Mouse (Mus musculus) c-Kit-negative CD71-positive TER-119-positive erythroid progenitor cells, embryonic 14.5 days (primary cell): ENCODE data around the gene Miga1.
A peak's percentile ranks its signal among the peaks of the same experiment; 100 is the strongest.
"Not testable (repeated sequence)": the region's sequence is repeated elsewhere in the genome, so short reads cannot be mapped to it uniquely, and the experiment has no call there.

Source experiments
- DNase-seq: peaks from one replicate; pipeline ENCODE4 v3.0.0-alpha.2; 2013; ENCODE audit warnings: low read depth, low spot score

Gene Miga1

DNA sequence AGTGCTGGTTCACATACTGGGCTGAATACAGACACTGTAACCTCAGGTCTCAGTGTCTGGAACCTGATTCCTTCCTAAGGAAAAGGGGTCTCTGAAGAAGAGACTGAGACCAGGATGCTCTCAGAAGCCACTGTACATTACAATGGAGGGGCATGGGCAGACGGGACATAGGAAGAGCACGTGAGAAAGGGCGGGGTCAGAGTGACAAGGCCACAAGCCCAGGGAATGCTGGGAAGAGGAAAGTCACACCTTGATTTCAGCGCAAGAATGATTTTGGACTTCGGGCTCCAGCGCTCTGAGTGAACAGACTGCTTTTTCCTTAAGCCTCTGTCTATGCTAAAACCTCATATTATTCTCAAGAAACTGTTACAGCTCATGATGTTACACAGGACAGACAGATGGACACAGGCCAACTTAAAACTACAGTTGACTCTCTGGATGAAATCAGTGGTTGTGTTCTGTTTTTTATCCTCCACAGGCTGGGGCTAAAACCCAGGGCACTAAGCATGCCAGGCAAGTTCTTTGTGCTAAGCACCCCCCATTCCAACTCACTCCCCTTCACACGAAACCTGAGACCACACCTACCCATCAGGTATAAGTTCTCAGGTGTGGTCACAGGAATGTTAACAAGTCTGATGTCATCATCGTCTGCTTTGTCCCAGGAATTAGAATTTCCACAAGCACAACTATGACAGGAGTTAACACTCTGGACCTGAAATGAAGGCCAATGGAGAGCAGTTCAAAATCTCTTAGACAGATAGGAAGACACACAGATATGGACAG is 18.3 kb downstream of the Miga1 start:
- no peak for DNase-seq

DNA sequence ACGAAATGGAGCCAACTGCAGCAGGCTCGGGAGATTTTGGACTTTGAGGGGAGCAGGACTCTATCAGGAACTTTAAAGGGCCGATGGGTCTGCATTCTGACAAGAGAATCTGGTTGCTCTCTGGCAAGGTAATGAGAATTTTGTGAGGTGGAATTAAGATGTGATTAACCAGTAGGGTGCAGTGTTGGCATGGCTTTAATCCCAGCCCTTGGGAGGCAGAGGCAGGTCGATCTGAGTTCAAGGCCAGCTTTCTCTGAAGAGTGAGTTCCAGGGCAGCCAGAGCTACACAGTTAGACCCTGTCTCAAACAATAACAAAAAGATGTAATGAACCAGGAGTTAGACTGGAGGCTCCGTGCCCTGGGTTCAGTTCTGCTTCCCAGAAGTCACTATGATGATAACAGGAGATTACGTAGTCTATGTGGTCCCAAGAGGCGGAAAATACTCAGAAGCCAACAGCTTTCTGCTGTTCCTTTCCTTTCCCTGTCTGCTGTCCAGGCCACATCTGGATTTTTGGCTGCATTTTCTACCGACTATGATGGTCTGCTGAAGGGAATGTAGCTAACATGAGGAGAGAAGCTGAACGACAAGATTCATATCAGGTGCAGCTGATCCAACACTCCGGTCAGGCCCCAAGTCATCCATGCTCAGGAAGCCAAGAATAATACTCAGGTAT is 19.1 kb downstream of the Miga1 start:
- no peak for DNase-seq

DNA sequence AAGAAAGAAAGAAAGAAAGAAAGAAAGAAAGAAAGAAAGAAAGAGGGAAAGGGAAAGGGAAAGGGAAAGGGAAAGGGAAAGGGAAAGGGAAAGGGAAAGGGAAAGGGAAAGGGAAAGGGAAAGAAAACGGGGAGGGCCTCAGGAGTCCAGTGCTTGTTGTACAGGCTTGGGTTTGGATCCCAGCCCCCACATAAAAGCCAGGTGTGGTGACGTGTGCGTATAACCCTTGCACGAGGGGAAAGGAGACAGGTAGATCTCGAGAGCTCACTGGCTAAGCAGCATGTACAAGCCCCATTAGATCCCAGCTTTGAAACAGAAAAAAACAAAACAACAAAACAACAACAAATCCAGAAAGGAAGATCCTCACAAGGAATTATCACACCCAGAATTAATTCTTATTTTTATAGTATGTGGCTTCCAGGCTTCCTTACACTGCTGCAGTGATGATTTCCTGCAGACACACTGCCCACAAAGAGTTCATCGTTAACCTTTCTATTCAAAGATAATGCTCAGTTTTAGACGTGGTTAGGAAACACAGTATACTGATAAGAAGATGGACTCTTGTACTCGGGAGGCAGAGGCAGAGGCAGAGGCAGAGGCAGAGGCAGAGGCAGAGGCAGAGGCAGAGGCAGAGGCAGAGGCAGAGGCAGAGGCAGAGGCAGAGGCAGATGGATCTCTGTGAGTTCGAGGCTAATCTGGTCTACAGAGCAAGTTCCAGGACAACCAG is 23.6 kb downstream of the Miga1 start:
- not testable (repeated sequence) for DNase-seq

DNA sequence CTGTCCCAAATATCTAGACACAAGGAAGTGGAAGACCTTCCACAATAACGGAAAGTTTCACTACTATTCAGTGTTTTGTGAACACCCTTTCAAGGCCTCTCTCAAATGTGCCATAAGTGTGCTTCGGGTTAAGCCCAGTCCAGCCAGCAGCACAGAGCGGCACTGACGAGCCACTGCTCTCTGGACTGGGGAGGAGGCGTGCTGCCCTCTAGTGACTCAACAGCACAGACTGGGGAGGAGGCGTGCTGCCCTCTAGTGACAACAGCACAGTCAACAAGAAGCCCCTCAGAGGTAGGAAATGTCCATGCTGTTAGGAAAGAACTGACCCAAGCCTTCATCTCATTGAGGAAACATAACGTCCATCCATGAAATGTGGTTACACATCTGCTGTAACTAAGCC is 24.6 kb downstream of the Miga1 start:
- peak; percentile 33 for DNase-seq

DNA sequence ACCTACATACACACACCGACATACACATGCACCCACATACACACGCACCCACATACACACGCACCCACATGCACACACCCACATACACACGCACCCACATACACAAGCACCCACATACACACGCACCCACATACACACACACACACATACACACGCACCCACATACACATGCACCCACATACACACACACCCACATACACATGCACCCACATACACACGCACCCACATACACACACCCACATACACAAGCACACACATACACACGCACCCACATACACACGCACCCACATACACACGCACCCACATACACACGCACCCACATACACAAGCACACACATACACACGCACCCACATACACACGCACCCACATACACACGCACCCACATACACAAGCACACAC is 25.5 kb downstream of the Miga1 start:
- DNase-seq, result not testable (repeated sequence)

DNA sequence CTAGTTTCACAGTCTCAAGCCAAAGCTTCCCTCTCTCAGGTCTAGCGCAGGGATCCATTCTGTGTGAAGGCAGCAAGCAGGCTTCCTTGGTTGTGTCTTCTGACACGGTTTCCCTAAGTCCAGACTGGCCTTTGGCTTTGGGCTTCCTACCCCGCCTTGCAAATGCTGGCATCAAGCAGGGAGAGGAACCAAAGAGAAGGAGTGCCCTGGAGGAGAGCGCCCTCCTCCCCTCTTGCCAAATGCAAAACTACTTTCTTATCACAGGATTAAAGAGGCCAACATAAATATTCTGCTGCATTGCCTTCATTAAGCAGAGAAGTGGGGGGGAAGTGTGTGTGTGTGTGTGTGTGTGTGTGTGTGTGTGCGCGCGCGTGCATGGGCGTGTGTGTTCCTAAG is 31.0 kb downstream of the Miga1 start:
- no peak for DNase-seq

DNA sequence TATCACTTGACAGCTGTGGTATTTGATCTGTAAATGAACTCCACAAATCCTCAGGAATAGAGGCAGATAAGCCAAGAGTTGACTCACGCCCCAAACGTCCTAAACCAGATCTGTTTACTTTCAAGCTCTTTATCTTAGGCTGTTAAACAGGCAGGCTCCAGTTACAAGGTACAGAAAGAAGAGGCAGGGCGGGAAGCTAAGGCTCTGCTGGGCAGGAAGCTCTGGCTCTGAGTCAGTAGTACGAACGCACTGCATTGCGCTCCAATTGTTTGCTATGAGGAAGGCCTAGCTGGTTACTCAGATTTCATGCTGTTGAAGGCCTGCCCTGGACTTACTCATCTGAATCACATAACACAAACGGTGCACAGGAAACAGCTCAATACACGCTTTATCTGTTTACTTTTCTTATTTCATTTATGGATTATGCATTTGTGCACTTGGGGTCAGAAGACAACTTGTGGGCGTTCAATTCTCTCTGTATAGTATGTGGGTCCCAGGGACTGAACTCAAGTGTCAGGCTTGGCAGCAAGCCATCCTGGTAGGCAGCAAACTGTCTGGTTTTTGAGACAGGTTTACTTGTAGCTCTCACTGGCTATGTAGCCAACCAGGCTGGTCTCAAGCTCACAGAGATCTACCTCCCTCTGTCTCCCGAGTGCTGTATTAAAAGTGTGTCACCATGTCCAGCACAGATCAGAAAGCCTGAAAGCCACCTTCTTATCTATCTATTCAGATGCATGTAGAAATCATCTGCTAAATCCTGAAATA is 31.5 kb downstream of the Miga1 start:
- DNase-seq, result no peak

DNA sequence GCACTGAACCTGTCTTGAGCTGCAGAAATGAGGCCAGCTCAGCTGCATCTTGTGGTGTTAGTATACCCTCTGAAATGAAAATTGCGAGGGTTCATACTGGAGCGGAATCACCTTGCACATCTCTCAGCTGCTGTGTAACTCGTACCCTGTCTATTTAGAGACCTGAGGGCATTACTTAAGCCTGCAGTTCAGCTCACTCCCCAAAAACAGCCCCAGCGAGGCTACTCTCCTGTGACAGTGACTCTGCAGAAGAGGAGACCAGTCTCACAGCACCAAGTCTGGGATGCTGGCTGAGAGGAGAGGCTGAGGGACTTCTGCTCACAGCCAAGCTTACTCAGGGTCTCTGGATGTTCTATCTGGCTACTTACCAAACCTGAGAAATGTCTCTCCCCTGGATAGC is 34.2 kb downstream of the Miga1 start:
- DNase-seq, result no peak

DNA sequence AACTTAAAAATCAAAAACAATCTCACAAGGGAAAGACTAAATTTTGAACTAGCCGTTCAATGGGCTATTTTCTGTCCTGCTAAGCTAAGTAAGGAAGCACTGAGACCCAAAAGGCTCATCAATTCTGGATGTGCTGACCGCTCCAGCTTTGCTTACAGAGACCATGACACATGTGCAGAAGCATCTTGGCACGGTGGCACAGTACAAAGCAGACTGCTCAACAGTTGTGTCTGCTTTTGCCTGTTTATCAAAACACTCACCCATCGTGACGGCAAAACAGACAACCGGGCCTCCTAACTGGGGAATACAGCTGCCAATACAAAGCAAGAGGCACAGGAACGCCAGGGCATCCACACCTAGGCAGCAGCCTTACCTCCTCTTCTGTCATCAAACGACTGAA is 35.1 kb downstream of the Miga1 start:
- no peak for DNase-seq

DNA sequence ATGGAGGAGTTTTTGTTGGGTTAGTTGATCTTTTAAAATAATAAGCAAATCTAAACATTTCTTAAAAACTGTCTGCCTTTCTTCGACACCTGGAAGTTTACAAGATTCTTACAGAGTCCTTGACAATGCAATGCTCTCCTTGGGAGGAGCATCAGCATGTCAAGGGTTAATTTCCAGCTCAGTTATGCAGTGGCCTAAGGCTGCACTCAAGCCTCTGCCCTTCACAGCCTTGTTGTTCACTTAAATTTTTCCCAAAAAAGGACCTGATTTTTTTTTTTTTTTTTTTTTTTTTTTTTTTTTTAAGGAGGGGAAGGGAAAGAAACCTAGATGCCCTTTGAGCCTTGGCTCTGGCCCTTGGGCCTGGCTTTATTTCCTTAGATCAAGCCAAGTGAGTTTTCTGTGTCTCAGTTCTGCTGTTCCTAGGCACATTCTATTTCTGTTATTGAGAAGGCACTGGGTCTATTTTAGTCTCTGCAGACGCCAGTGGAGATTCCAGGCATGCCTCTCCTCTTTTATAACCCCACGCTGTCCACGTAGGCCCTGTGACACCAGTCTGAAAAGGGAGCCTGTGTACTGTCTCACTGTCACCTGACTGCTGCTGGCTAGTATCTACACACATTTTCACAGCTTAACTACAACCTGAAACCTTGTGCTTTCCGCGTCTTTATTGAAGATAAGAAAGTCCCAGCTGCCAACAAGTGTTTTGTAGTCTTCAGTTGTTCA is 36.0 kb downstream of the Miga1 start:
- DNase-seq, result no peak

DNA sequence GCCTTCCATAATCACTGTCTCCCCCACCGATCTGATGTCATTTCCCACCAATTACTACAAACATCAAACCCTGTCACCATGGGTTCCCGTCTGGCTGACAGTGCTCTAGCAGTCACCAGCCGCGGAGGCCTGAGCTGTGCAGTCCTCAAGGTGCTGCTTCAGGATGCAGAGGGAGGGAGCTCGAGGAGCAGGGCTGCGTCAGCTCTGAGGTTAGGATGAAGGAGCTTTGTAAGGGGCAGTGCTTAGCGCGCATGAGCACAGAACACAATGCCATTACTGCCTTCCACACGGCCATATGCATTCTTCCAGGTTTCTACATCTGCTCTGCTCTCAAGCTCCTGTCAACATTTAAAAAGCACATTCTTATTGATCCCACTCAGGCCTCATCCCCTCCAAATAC is 37.2 kb downstream of the Miga1 start:
- DNase-seq, result no peak

DNA sequence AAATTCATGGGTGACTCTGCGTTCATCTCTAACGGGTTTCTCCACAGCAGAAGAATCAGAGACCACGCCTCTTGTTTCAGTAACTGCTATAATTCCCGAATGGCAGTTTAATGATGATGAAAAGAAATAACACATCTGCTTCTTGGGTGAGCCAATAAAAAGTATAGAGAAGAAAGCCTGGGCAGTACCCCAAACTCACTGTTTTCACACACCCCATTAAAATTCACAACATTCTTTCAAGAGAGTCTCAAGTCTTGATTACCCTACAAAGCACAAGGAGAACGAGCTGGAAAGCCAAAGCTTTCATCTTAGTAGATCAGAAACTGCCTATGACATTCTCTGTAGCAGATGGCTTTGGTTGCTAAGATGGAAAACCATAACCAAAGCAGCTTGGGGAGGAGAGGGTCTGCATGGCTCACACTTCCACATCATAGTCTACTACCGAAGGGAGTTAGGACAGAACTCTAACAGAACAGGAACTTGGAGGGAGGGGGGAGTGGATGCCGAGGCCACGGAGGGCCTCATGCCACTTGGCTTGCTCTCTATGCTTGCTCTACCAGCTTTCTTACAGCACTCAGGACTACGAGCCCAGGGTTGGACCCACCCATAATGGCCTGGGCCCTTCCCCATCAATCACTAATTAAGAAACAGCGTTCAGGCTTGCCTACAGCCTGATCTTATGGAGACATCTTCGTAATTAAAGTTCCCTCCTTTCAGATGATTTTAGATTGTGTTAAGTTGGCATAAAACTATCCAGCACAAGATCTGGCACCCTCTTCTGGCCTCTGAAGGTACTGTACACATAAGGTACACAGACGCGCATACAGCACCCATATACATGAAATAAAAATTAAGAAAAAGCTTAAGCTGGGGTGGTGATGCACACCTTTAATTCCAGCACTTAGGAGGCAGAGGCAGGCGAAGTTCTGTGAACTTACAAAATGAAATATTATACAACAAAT is 39.5 kb downstream of the Miga1 start:
- no peak for DNase-seq

DNA sequence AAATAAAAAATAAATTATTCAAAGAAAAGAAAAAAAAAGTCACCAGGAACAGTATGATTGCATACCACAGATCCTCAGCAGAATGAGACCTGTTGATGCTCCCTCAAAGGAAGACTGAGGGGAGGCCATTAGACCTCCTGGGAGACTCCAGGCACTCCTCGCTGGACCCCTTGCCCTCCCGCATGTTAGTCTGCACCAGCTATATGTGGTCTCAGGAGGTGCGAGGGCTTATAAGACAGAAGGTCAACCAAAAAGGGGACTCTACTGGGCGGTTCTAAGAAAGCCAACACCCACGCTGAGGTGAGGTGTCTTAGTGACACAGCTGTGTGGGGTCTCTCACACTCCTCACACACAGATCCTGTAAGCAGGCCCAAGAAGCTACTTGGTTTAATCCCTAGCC is 44.3 kb downstream of the Miga1 start:
- DNase-seq, result no peak

DNA sequence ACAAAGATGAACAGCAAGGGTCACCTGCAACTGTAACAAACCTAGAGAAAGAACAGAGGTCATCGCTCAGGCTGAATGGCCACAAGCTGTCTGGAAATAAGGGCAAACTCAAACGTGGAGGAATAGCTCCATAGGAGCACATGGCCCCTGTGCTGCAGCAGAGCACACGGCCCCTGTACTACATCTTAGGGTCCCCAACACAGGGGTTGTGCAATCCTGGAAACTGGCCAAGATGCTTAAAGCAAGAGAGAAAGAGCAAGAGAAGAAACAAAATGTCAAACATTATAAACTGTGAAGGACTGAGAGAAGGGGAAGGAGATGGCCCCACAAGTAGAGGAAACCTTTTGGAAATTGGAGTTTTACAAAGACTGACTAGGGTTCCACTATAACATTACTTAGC is 45.8 kb downstream of the Miga1 start:
- no peak for DNase-seq

DNA sequence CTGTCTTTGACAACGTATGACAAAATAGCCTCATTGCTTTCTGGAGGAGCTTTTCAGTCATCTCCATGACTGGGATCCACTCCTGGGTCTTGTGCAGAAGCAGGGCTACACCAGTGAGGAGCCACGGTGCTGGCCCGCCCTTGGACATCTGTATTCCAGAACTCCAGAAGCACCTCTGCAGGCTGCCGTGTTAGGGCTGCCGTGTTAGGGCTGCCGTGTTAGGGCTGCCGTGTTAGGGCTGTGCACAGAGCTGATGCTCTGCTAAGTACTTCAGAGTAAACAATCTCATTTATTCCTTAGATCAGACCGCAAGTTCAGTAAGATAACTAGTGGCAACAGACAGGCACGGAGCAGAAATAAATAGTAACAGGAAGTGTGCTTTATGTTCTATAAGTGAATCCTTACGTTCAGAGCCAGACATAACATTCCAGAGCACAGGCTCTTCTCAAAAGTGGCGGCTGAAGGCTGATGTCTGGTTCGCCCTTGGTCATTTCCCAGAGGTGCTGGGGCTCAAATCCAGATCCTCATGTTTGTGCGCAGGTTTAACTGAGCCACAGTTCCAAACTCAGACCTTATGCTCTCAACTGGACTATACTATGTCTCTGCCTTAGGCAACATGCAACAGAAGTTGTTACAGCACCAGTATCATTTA is 46.6 kb downstream of the Miga1 start:
- DNase-seq, result no peak

DNA sequence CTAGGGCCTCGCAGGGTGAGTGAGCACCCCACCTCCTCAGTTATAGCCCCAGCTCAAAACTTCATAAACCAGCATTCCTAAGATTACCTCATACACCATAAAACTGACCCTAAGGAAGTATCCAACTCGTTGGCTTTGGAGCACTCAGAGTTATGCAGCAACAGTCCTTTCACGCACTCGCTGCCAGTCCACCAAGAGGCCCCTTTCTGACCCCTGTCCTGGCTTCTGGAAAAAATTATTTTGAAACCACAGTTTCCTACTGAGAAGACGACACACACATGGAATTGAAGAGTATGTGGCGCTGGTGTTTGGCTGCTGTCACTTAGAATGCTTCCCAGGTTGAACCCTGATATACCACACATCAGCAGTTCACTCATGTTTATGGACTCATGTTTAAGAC is 48.3 kb downstream of the Miga1 start:
- DNase-seq, result no peak

DNA sequence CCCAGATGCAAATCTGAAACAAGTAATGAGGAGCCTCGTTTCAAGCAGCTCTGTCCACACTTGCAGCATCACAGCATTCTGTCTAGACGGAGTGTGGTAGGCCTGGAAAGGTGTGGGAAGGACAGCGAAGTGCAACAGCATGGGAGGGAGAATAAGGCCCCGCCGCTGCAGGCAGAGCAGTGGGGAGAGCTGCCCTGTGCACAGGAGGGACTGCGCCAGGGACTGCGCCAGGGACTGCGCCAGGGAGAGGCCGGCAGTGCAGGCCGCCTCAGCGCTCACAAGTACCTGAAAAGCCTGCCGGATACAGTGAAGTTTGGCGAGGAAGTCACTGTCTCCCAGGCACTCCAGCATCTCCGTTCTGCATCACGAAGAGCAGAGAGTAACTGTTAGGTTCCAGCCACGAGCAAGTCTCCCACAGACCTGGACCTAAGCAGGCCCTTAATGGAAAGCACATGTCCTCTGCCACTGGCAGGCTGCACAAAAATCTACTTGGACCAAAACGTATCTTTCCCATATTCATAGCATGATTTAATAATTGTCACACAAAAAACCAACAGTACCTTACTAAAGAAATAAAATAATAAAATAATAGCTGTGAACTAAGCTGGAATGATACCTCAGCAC is 49.9 kb downstream of the Miga1 start:
- DNase-seq, result no peak

DNA sequence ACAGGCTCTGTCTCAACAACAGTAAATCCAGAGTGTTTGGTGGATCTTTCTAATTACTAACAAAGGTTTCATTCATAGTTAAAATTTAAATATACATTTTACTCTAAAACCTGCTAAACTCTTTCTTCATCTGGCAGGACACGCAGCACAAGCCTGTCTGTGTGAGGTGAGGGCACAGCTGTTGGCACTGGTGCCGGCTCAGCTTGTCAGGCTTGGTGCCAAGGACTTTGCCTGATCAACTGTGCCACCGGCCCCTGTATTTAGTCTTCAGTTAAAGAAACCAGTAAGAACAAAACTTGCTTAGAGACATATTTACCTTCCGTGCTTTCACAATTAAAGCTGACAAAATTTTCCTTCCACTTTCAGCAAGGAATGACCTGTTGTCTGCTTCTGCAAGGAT is 51.5 kb downstream of the Miga1 start:
- no peak for DNase-seq

DNA sequence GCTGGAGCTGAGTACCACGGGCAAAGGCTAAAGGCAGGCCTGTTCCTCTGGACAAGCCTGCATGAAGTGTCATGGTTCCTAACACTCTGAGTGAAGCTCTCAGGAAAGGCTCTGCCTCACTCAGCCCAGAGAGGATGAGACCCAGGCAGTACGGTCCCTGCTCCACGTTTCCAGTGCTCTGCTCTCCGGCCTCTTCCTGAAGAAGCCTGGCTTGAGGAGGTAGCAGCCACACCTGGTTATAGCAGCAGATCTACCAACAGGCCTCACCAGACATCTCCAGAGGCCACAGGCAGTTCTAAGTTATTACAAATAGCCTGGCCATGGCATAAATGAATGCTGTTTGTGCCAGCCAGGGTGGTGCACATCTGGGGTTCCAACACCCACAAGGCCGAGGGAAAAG is 51.9 kb downstream of the Miga1 start:
- DNase-seq, result no peak
